Mouse (Mus musculus) cerebellum, adult 2 months (tissue): Measurements from ENCODE around the gene Fbxw10.

Experiments
- CTCF ChIP-seq: fragments of 200-500 bp; IDR thresholded peaks from 2 replicates; pipeline ENCODE4 v1.5.1; 2011; ENCODE audit warnings: low read depth, mild to moderate bottlenecking, control low read depth, low read length, moderate library complexity, borderline replicate concordance; ENCODE audit not compliant: insufficient read depth
- POLR2A ChIP-seq: fragments of 200-500 bp; IDR thresholded peaks from 2 replicates; pipeline ENCODE4 v1.6.1; 2011; ENCODE audit warnings: low read length, control low read depth, borderline replicate concordance; ENCODE audit not compliant: insufficient read depth

DNA sequence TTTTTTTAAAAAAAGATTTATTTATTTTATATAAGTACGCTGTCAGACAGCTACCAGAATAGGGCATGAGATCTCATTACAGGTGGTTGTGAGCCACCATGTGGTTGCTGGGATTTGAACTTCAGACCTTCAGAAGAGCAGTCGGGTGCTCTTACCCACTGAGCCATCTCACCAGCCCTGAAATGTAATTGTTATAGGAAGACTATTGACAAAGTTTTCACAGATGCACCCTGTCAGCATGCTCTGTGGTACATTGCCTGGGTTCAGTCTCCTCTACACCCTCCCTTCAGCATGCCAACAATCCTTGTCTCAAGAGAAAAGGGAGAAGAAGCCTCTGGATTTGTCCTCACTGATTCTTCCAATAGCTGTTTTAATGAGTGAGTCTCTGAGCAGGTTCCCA lies 66.3 kb downstream of the Fbxw10 start:
- no peak for TF ChIP-seq CTCF
- no peak for TF ChIP-seq POLR2A
